Mouse (Mus musculus) neutrophil, adult 59 days (primary cell): ENCODE results near the gene Thap3. TPM values are rescaled to one million over a fixed set of nuclear protein-coding genes. Genes with fewer than 3 reads are reported as not detected.

Experiments used
- total RNA-seq, 2 experiments: library from RNA; stranded (reverse); gene quantifications; 1 replicate in 1 of 2; 2 replicates in 1 of 2; pipeline ENCODE4 v1.2.4; 2023

The Thap3 gene
- total RNA-seq: 10 to 100 TPM; 17.6 to 18.6 TPM

GRCm38 (mm10) chr4:151988342-151989109 lies at the start of gene Thap3:
TSS of gene Thap3 (minus strand) at chr4:151988997.

DNA sequence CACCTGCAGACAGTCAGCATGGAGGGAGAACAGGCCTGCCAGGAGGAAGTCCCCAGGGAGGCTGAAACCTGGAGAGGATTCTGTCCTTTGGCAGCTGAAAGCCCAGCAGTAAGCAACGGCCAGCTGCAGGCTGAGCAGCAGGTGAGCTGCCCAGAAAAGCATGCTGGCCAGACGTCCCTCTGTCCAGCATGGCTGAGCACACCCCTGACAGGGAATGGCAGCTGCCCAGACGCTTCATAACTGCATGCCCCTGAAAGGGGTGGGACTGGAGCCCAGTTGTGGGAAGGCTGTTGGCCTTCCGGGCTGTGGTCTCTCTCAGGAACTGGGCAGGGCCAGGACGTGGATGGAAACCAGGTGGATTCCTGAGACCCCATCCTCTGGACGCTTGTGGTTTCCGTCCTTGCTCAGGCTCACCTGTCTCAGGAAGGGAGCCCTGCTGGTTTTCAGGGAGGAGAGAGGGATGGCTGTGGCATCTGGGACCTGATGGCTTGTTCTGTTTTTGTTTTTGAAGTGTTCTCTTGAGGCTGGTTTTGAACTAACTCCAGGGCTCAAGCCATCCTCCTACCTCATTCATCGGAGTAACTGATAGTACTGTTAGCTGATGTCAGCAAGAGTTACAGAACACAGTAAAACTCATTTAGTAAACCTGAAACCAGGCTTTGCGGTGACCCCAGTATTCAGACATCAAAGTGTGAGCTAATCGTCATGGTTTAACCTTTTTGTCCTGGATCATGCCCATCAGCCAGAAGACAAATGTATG lies 49.6 kb upstream of the Thap3 start, which contains the start of gene Tas1r1:
Gene Tas1r1, minus strand, starts transcription at position 344 of the 760 bp plus-strand sequence.

DNA sequence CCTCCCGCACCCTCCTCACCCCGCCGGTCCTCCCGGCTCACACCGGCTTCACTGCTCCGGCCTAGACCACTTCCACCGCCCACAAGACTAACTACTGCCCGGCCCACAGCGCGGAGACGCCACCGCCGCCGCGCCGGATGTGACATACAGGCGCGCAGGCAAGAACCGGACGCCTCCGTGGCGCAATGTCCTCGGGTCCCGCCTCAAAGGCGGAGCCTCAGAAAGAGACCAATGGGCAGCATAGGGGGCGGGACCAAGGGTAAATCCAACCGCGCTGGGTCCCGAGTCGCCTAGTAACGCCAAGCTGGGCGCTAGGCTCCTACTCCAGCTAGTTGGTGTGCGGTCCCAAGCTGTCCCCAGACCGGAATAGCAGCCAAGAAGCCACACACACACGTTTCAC lies 38.7 kb upstream of the Thap3 start, which contains the start of gene Zbtb48:
Gene Zbtb48, minus strand, starts transcription at position 148 of the 400 bp plus-strand sequence.

GRCm38 (mm10) chr4:152008622-152009075 lies 19.9 kb upstream of the Thap3 start, which contains the start of gene Klhl21:
TSS of gene Klhl21 (plus strand) at chr4:152008803.

GRCm38 (mm10) chr4:151996173-151996950 lies 7.6 kb upstream of the Thap3 start, which contains the start of gene Phf13:
TSS of gene Phf13 (minus strand) at chr4:151996258.

GRCm38 (mm10) chr4:151933505-151934214 lies 55.1 kb downstream of the Thap3 start, which contains the start of gene Dnajc11:
TSS of gene Dnajc11 (plus strand) at chr4:151933691.

Other genes with a start within 250 kb of the Thap3 start
- 10 to 100 TPM; 19.6 to 27.0 TPM for gene Camta1, start 127.1 kb downstream of the Thap3 start, total RNA-seq
- gene Dnajc11, start 55.3 kb downstream of the Thap3 start, total RNA-seq: 10 to 100 TPM; 32.3 to 34.7 TPM
- gene Phf13, start 7.3 kb upstream of the Thap3 start, total RNA-seq: 1 to 10 TPM; 3.7 to 5.1 TPM
- 1 to 10 TPM; 6.5 to 7.6 TPM for gene Klhl21, start 19.8 kb upstream of the Thap3 start, total RNA-seq
- gene Zbtb48, start 38.7 kb upstream of the Thap3 start, total RNA-seq: 10 to 100 TPM; 11.4 to 14.5 TPM
- under 1 TPM; 0.31 to 0.33 TPM for gene Tas1r1, start 49.6 kb upstream of the Thap3 start, total RNA-seq
- 10 to 100 TPM; 11.5 to 14.5 TPM for gene Nol9, start 50.3 kb upstream of the Thap3 start, total RNA-seq
- gene Plekhg5, start 83.5 kb upstream of the Thap3 start, total RNA-seq: 1 to 10 TPM; 2.5 to 6.8 TPM
- gene Tnfrsf25, start 126.9 kb upstream of the Thap3 start, total RNA-seq: under 1 TPM in 1 of 2 experiments, not detected in 1; 0.29 TPM
- under 1 TPM; 0.38 to 0.90 TPM for gene Espn, start 163.4 kb upstream of the Thap3 start, total RNA-seq
- not detected for gene Hes2, start 169.9 kb upstream of the Thap3 start, total RNA-seq
- 10 to 100 TPM; 26.6 to 35.1 TPM for gene Acot7, start 189.1 kb upstream of the Thap3 start, total RNA-seq